Mouse (Mus musculus) neural tube, embryonic 10.5 days (tissue): ENCODE data around the gene Dscam.

ENCODE experiments used
- DNase-seq: peaks from one replicate; pipeline ENCODE4 v3.0.0-alpha.2; 2017; ENCODE audit warnings: low spot score; ENCODE audit errors: extremely low spot score

The Dscam gene

DNA sequence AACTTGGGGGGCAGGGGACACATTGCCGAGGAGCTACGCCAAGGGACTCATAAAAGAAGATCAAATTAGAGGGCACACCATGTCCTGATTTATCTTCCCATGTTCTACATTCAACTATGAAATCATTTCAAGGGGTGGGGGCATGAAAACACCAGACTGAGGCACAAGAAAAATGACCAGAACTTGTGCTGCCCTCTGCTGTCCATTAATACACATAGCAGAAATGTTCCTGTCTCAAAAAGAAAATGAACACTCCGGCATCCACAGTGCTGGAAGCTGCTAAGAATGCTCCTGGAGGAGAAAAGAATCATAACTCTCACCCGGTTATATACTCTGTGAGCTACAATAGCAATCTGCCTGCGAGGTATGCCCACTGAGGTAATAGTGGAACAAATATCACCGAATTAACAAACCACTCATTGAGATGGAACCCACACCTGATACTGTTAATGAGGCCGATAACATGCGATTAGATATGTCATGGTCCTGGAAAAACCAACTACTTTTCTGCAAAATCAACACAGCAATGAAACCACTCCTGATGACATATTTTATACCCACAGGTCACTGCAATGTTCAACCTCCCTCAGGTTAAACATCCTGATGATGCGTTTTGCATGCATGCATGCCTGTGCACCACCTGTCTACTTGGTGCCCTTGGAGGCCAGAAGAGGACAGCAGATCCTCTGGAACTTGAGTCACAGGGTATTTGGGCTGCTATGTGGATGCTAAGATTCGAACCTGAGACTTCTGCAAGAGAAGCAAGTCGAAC is 498.8 kb downstream of the Dscam start:
- DNase-seq, result no peak

GRCm38 (mm10) chr16:96669706-96670105 is 500.8 kb downstream of the Dscam start:
- no peak for DNase-seq

DNA sequence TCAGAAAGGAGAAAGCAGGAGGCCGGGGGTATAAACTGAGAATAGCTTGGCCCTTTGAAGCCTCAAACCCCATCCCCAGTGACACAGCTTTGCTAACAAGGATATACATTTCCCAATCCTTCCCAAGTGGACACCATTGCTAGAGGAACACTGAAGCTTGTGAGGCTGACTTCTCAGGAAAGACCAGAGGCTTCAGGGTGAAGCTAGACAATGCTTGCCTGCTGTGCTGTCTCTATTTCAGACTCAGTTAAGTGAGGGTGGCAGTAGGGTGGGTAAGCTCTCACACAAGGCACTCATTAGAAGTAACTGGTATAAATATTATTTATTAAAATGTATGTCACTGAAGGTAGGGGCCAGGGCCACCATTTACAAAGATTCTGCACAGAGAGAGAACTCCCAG is 502.1 kb downstream of the Dscam start:
- no peak for DNase-seq

DNA sequence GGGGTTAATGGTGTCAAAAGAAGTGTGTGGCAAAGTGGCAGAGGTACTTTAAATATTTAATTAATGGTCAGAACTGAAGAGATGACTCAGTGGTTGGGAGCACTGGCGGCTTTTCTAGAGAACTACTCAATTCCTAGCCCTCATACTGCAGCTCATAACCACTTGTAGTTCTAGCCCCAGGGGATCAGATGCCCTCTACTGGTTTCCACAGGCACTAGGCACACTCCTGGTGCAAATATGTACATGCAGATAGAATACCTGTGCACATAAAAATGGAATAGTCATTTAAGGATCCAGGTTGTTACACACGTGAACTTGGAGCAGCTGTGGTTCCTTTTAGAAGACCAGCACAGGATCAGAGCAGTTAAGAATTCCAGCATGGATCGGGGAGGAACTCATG is 509.5 kb downstream of the Dscam start:
- no peak for DNase-seq

GRCm38 (mm10) chr16:96659275-96659674 is 511.3 kb downstream of the Dscam start:
- DNase-seq, result no peak

DNA sequence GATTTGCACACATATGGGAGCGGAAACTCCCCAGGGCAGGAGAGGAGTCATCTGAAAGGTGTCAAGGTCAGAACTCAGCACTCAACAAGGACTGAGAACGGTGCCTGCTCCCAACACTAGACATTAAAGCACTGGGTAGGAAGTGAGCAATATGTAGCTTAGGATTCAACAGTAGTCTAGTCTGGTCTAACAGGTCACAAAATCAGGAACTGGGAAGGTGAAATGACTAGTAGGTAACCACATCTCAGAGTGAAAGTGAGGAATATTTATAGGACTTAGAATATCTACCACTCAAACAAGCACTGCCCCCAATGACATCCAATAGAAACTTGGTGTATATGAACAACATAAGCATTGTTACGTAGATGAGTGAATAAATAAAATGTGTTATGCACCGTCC is 515.0 kb downstream of the Dscam start:
- no peak for DNase-seq

- no peak for DNase-seq
Observed at GRCm38 (mm10) chr16:96654054-96654453, 516.5 kb downstream of the Dscam start.

DNA sequence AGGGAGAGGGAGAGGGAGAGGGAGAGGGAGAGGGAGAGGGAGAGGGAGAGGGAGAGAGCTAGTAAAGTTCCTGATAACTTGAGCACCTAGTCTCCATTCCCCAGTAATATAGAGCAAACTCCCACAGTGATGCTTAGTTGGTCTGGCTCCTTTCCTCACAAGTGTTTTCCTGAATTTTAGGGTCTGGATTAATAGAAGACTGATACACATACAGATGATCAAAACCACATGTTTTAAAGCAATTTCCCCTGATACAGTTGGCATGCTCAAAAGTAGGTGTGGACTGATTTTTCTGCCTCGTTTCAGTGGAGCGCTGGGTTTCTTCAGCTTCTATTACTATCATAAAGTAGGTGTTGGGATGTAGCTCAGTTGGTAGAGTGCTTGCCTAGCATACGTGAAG is 519.1 kb downstream of the Dscam start:
- DNase-seq, result no peak

GRCm38 (mm10) chr16:96640101-96640500 is 530.5 kb downstream of the Dscam start:
- no peak for DNase-seq

DNA sequence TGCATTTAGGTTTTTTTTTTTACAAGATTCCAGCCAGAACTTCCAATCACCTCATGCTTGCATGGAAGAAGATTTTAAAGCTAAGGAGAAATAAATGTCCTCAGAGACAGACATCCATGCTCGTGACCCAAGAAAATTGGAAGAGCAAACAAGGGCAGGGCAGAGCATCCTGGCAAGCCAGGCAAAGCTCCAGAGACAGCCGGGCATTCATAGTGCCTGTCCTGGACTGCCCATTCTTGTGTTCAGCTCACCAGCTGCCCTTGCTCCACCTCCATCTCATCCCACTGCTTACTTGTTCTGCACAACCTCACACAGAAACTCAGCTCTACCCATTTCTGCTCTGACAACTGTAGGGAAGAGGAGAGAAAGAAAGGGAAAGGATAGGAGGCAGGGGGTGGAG is 534.6 kb downstream of the Dscam start:
- DNase-seq, result no peak

- DNase-seq, result no peak
Observed at GRCm38 (mm10) chr16:96634791-96635143, 535.8 kb downstream of the Dscam start.

- DNase-seq, result no peak
Observed at GRCm38 (mm10) chr16:96634097-96634790, 536.3 kb downstream of the Dscam start.

GRCm38 (mm10) chr16:96630241-96630640 is 540.3 kb downstream of the Dscam start:
- no peak for DNase-seq

DNA sequence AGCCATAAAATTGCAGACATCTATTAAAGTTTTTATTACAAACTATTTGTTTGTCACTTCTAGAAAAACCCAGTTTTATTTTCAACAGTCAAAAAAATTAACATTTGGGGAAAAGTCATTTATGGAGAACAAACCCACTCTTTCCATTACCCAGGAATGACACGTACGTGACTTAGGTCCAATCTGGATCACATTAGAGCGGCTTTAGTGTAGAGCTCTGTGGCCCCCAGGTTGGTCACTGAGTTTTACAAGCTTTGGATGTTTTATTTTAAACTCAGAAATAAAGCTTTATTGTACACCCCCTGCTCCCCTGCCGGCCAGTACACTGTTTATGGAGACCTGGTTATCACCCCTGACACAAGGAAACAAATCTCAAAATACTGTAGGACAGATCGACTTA is 540.9 kb downstream of the Dscam start:
- no peak for DNase-seq

DNA sequence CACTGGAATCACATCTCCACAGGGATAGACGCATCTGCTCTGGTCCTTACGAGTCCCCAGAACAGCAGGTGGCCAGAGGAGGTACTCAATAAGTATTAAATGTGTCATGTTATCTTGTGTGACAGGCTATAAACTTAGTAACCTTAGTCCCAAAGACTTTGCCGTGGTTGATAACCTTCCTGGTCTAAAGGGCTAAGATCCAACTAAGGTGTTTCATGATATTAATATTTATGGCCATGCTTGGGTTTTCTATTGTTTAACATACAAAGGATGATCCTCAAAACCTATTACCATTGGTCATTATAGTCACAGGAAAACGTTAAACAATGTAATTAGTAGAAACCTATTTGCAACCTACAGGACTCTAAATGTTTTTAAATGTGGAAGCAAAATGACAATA is 545.1 kb downstream of the Dscam start:
- DNase-seq, result no peak

GRCm38 (mm10) chr16:96624570-96625411 is 545.8 kb downstream of the Dscam start:
- no peak for DNase-seq

- no peak for DNase-seq
Observed at GRCm38 (mm10) chr16:96620861-96621260, 549.7 kb downstream of the Dscam start.

- no peak for DNase-seq
Observed at GRCm38 (mm10) chr16:96620402-96620801, 550.1 kb downstream of the Dscam start.

DNA sequence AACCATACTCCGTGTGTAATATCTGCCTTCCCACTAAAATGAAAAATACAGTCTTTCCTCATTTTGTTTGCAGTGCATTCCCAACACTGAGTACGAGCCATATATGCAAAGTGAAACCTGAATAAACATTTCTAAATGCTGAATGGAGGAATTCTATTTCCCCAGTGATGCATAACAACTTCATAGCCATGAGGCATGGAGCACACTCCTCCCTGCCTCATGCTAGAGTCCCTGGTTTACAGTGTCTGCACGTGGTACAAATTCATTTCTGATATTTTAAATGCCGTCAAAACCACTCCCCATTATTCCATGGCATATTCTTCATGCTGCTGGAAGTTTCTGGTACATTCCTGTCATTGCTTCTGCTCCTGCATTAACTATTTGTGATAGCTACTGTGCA is 552.8 kb downstream of the Dscam start:
- DNase-seq, result no peak

DNA sequence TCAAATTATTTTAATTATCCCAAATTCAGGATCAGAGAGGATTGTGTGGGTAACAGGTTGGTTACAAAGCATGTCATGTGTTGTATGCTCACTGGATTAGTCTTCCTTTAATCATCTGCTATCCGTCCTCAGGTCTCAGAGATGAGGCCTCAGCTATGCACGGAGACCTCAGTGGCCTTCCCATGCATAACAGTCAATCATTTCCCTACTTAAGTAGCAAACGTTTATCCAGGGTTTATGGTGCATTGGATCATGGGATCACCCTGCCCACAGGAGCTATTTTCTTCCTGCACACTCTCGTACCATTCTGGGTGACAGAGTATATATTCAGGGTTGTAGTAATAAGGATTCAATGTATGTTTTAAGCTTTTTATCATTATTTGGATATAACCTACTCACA is 557.3 kb downstream of the Dscam start:
- no peak for DNase-seq

- DNase-seq, result peak; percentile 26
Observed at GRCm38 (mm10) chr16:96610806-96611205, 559.7 kb downstream of the Dscam start.

- no peak for DNase-seq
Observed at GRCm38 (mm10) chr16:96602206-96602605, 568.3 kb downstream of the Dscam start.
